Mouse (Mus musculus): ENCODE data around the gene Tmem238. TPM values are rescaled to one million over a fixed set of nuclear protein-coding genes. Genes with fewer than 3 reads are reported as not detected.

Tmem238 gene
- 74.3 and 75.5 TPM in 2 replicates for polyA plus RNA-seq (2015; fragmentation: Nextera tagmentation; extraction: Ambion mirVana)

GRCm38 (mm10) chr7:4789436-4789935, at the start of gene Tmem238:
Gene Tmem238, minus strand, starts transcription at chr7:4789656.
- Histone ChIP-seq H3K27ac (ENCODE audit: low read depth, low read length) (peak within 1 kb of the TSS; percentile 94), H3K4me2 (replicated peaks; ENCODE audit: low read depth) (peak within 1 kb of the TSS; percentile 78), H3K9ac (ENCODE audit: low read depth, low read length) (peak within 1 kb of the TSS; percentile 86), H3K4me1 (replicated peaks; ENCODE audit: control insufficient read depth, insufficient read depth, low read length) (no peaks in the 10 kb centered on the region), H3K27me3 (replicated peaks; ENCODE audit: control insufficient read depth, insufficient read depth, low read length) (no peaks in the 10 kb centered on the region), H3K36me3 (ENCODE audit: control insufficient read depth, insufficient read depth) (peaks cover 10% of the 10 kb centered on the region; the same call in 1 of the 2 replicates), H3K9me3 (ENCODE audit: control insufficient read depth) (no peaks in the 10 kb centered on the region), H3K4me3 (ENCODE audit: low read depth, low read length) (peak within 1 kb of the TSS; percentile 66)
- peak; percentile 74 for ATAC-seq
- TF ChIP-seq CTCF (IDR thresholded peaks at IDR 0.05; ENCODE audit: low read depth) = no peak
- 7% methylated on average over 40 of the region's 40 CpGs for WGBS

- Histone ChIP-seq H3K4me3 (ENCODE audit: low read depth, low read length) (no peak overlapping the region), H3K9me3 (ENCODE audit: control insufficient read depth) (no peaks in the 10 kb centered on the region), H3K4me2 (replicated peaks; ENCODE audit: low read depth) (no peak overlapping the region), H3K27me3 (replicated peaks; ENCODE audit: control insufficient read depth, insufficient read depth, low read length) (peaks cover 60% of the 10 kb centered on the region), H3K9ac (ENCODE audit: low read depth, low read length) (no peak overlapping the region), H3K4me1 (replicated peaks; ENCODE audit: control insufficient read depth, insufficient read depth, low read length) (no peaks in the 10 kb centered on the region), H3K27ac (ENCODE audit: low read depth, low read length) (no peak overlapping the region), H3K36me3 (ENCODE audit: control insufficient read depth, insufficient read depth) (no peaks in the 10 kb centered on the region)
- WGBS = 5% methylated on average over 1 of the region's 1 CpGs
- no peak for TF ChIP-seq CTCF (IDR thresholded peaks at IDR 0.05; ENCODE audit: low read depth)
- no peak for ATAC-seq
Observed at GRCm38 (mm10) chr7:4837639-4838038, 48.2 kb upstream of the Tmem238 start.

- Histone ChIP-seq H3K36me3 (ENCODE audit: control insufficient read depth, insufficient read depth) (no peaks in the 10 kb centered on the region), H3K4me2 (replicated peaks; ENCODE audit: low read depth) (peak overlapping the region; percentile 85), H3K4me3 (ENCODE audit: low read depth, low read length) (peak overlapping the region; percentile 45), H3K27me3 (replicated peaks; ENCODE audit: control insufficient read depth, insufficient read depth, low read length) (peaks cover 50% of the 10 kb centered on the region), H3K27ac (ENCODE audit: low read depth, low read length) (no peak overlapping the region), H3K9ac (ENCODE audit: low read depth, low read length) (no peak overlapping the region), H3K4me1 (replicated peaks; ENCODE audit: control insufficient read depth, insufficient read depth, low read length) (no peaks in the 10 kb centered on the region), H3K9me3 (ENCODE audit: control insufficient read depth) (no peaks in the 10 kb centered on the region)
- WGBS = under 1% methylated on average over 51 of the region's 51 CpGs
- peak; percentile 90 for ATAC-seq
- peak; percentile 71 for TF ChIP-seq CTCF (IDR thresholded peaks at IDR 0.05; ENCODE audit: low read depth)
Observed at GRCm38 (mm10) chr7:4836351-4836792, 46.9 kb upstream of the Tmem238 start.

- Histone ChIP-seq H3K4me1 (replicated peaks; ENCODE audit: control insufficient read depth, insufficient read depth, low read length) (no peaks in the 10 kb centered on the region), H3K27ac (ENCODE audit: low read depth, low read length) (no peak overlapping the region), H3K4me3 (ENCODE audit: low read depth, low read length) (peak overlapping the region; percentile 45), H3K9me3 (ENCODE audit: control insufficient read depth) (no peaks in the 10 kb centered on the region), H3K4me2 (replicated peaks; ENCODE audit: low read depth) (peak overlapping the region; percentile 85), H3K36me3 (ENCODE audit: control insufficient read depth, insufficient read depth) (no peaks in the 10 kb centered on the region), H3K9ac (ENCODE audit: low read depth, low read length) (no peak overlapping the region), H3K27me3 (replicated peaks; ENCODE audit: control insufficient read depth, insufficient read depth, low read length) (peaks cover 49% of the 10 kb centered on the region)
- TF ChIP-seq CTCF (IDR thresholded peaks at IDR 0.05; ENCODE audit: low read depth) = no peak
- WGBS = 4% methylated on average over 34 of the region's 34 CpGs
- peak; percentile 26 for ATAC-seq
Observed at GRCm38 (mm10) chr7:4835631-4836327, 46.3 kb upstream of the Tmem238 start.

- Histone ChIP-seq H3K4me2 (replicated peaks; ENCODE audit: low read depth) (no peak overlapping the region), H3K27ac (ENCODE audit: low read depth, low read length) (no peak overlapping the region), H3K36me3 (ENCODE audit: control insufficient read depth, insufficient read depth) (no peaks in the 10 kb centered on the region), H3K27me3 (replicated peaks; ENCODE audit: control insufficient read depth, insufficient read depth, low read length) (peaks cover 19% of the 10 kb centered on the region), H3K9me3 (ENCODE audit: control insufficient read depth) (no peaks in the 10 kb centered on the region), H3K4me3 (ENCODE audit: low read depth, low read length) (no peak overlapping the region), H3K4me1 (replicated peaks; ENCODE audit: control insufficient read depth, insufficient read depth, low read length) (no peaks in the 10 kb centered on the region), H3K9ac (ENCODE audit: low read depth, low read length) (no peak overlapping the region)
- no peak for ATAC-seq
- 6% methylated on average over 12 of the region's 12 CpGs for WGBS
- TF ChIP-seq CTCF (IDR thresholded peaks at IDR 0.05; ENCODE audit: low read depth) = no peak
Observed at GRCm38 (mm10) chr7:4830476-4830875, 41.0 kb upstream of the Tmem238 start.

GRCm38 (mm10) chr7:4825365-4825764, 35.9 kb upstream of the Tmem238 start:
- Histone ChIP-seq H3K9me3 (ENCODE audit: control insufficient read depth) (no peaks in the 10 kb centered on the region), H3K27ac (ENCODE audit: low read depth, low read length) (no peak overlapping the region), H3K36me3 (ENCODE audit: control insufficient read depth, insufficient read depth) (no peaks in the 10 kb centered on the region; the same call in 1 of the 2 replicates), H3K9ac (ENCODE audit: low read depth, low read length) (no peak overlapping the region), H3K27me3 (replicated peaks; ENCODE audit: control insufficient read depth, insufficient read depth, low read length) (0 out of 2 replicates have a peak, but pooled peaks cover under 1% of the 10 kb centered on the region), H3K4me3 (ENCODE audit: low read depth, low read length) (no peak overlapping the region), H3K4me2 (replicated peaks; ENCODE audit: low read depth) (no peak overlapping the region), H3K4me1 (replicated peaks; ENCODE audit: control insufficient read depth, insufficient read depth, low read length) (no peaks in the 10 kb centered on the region)
- 57% methylated on average over 4 of the region's 4 CpGs for WGBS
- no peak for ATAC-seq
- no peak for TF ChIP-seq CTCF (IDR thresholded peaks at IDR 0.05; ENCODE audit: low read depth)
